Mouse (Mus musculus) forebrain, embryonic 10.5 days (tissue): ENCODE results near the gene Dgkq. TPM values are rescaled to one million over a fixed set of nuclear protein-coding genes. Genes with fewer than 3 reads are reported as not detected.
A peak's percentile ranks its signal among the peaks of the same experiment; 100 is the strongest.

Source experiments
- DNase-seq: peaks from one replicate; pipeline ENCODE4 v3.0.0-alpha.2; 2017; ENCODE audit warnings: low spot score; ENCODE audit errors: extremely low spot score
- H3K27ac ChIP-seq: fragments of 300-500 bp; sonication (generic); 2 replicates; pipeline ENCODE4 v1.5.1; 2016; ENCODE audit warnings: mild to moderate bottlenecking
- H3K27me3 ChIP-seq: fragments of 300-500 bp; sonication (generic); 2 replicates; pipeline ENCODE4 v1.6.1; 2016; ENCODE audit warnings: mild to moderate bottlenecking; ENCODE audit not compliant: poor library complexity, severe bottlenecking
- H3K36me3 ChIP-seq: fragments of 300-500 bp; sonication (generic); replicated peaks from 2 replicates; pipeline ENCODE4 v1.6.1; 2016; ENCODE audit warnings: mild to moderate bottlenecking, moderate library complexity
- H3K4me1 ChIP-seq: fragments of 300-500 bp; sonication (generic); 2 replicates; pipeline ENCODE4 v1.6.1; 2016
- H3K4me3 ChIP-seq: fragments of 300-500 bp; sonication (generic); 2 replicates; pipeline ENCODE4 v1.5.1; 2016; ENCODE audit warnings: mild to moderate bottlenecking, moderate library complexity
- H3K9me3 ChIP-seq: fragments of 300-500 bp; sonication (generic); 2 replicates; pipeline ENCODE4 v1.6.1; 2016; ENCODE audit warnings: mild to moderate bottlenecking, moderate library complexity
- WGBS: fragments of 180-500 bp; shearing (Covaris S2); methylation state at CpG from one replicate; pipeline ENCODE4 v1.1.7; 2016; 5-methylcytosine and 5-hydroxymethylcytosine counted together
- polyA plus RNA-seq: library from polyadenylated mRNA; unstranded; fragments of >200 nt; fragmentation: Nextera tagmentation; extraction: Ambion mirVana; gene quantifications from 2 replicates; pipeline ENCODE4 v1.2.1, GENCODE M21; 2016

The Dgkq gene
- polyA plus RNA-seq, 1 experiment from 2014 or later, result 11.3 TPM

GRCm38 (mm10) chr5:108678296-108678854, 8.9 kb upstream of the Dgkq start:
- H3K4me1 ChIP-seq, result peaks cover 17% of the 10 kb centered on the region
- DNase-seq, result no peak
- peak overlapping the region; percentile 89 for H3K27ac ChIP-seq

GRCm38 (mm10) chr5:108677605-108678295, 8.3 kb upstream of the Dgkq start:
- H3K4me1 ChIP-seq, result peaks cover 17% of the 10 kb centered on the region
- peak; percentile 79 for DNase-seq
- H3K27me3 ChIP-seq, result no peaks in the 10 kb centered on the region
- peaks cover 18% of the 10 kb centered on the region for H3K36me3 ChIP-seq
- peak overlapping the region; percentile 89 for H3K27ac ChIP-seq
- H3K4me3 ChIP-seq, result peak overlapping the region; percentile 50
- WGBS, result 5% methylated on average over 25 of the region's 25 CpGs
- H3K9me3 ChIP-seq, result no peaks in the 10 kb centered on the region

More at GRCm38 (mm10) chr5:108678296-108678854, 8.9 kb upstream of the Dgkq start:
- H3K27me3 ChIP-seq, result no peaks in the 10 kb centered on the region
- 84% methylated on average over 6 of the region's 6 CpGs for WGBS
- H3K4me3 ChIP-seq, result no peak overlapping the region
- H3K36me3 ChIP-seq, result peaks cover 11% of the 10 kb centered on the region; the same call in 1 of the 2 replicates
- H3K9me3 ChIP-seq, result no peaks in the 10 kb centered on the region

GRCm38 (mm10) chr5:108676772-108677498, 7.5 kb upstream of the Dgkq start:
- Histone ChIP-seq H3K9me3 (no peaks in the 10 kb centered on the region), H3K27me3 (no peaks in the 10 kb centered on the region), H3K4me1 (peaks cover 17% of the 10 kb centered on the region), H3K36me3 (peaks cover 25% of the 10 kb centered on the region), H3K4me3 (peak overlapping the region; percentile 50), H3K27ac (peak overlapping the region; percentile 89)
- no peak for DNase-seq
- 14% methylated on average over 5 of the region's 5 CpGs for WGBS

GRCm38 (mm10) chr5:108675251-108675816, 5.9 kb upstream of the Dgkq start, which contains the start of gene Slc26a1:
Slc26a1 (minus strand) TSS chr5:108675569.
- Histone ChIP-seq H3K36me3 (peaks cover 30% of the 10 kb centered on the region), H3K9me3 (no peaks in the 10 kb centered on the region), H3K4me3 (no peak within 1 kb of the TSS), H3K27ac (peak within 1 kb of the TSS; percentile 6; the same call in 1 of the 2 replicates), H3K4me1 (peaks cover 20% of the 10 kb centered on the region), H3K27me3 (no peaks in the 10 kb centered on the region)
- no peak for DNase-seq
- WGBS, result 78% methylated on average over 9 of the region's 9 CpGs

GRCm38 (mm10) chr5:108674624-108675023, 5.2 kb upstream of the Dgkq start:
- Histone ChIP-seq H3K36me3 (peaks cover 28% of the 10 kb centered on the region), H3K27ac (no peak overlapping the region), H3K4me1 (peaks cover 27% of the 10 kb centered on the region), H3K4me3 (no peak overlapping the region), H3K9me3 (no peaks in the 10 kb centered on the region), H3K27me3 (no peaks in the 10 kb centered on the region)
- DNase-seq, result no peak
- 91% methylated on average over 2 of the region's 2 CpGs for WGBS

DNA sequence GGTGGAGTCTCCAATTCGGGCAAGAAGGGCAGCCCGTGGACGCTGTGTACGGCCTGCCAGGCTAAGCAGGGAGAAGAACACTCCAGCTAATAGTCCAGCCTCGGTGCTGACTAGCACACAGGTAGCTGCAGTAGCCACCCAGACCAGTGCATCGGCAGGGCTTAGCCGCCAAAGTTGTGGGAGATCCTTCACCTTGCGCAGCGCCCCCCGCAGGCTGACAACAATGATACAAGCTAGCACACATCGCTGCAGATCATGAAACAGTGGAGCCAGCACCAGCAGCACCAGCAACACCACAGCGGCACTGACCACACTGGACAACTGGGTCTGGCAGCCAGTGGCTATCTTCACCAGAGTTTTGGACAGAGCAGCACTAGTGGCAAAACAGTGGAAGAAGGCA, 2.3 kb upstream of the Dgkq start:
- Histone ChIP-seq H3K27me3 (no peaks in the 10 kb centered on the region), H3K4me3 (no peak overlapping the region), H3K9me3 (no peaks in the 10 kb centered on the region), H3K27ac (no peak overlapping the region), H3K36me3 (peaks cover 28% of the 10 kb centered on the region), H3K4me1 (peaks cover 25% of the 10 kb centered on the region)
- WGBS, result 95% methylated on average over 12 of the region's 12 CpGs
- no peak for DNase-seq

- H3K9me3 ChIP-seq, result no peaks in the 10 kb centered on the region
- DNase-seq, result no peak
- H3K27me3 ChIP-seq, result no peaks in the 10 kb centered on the region
- peaks cover 20% of the 10 kb centered on the region for H3K4me1 ChIP-seq
- peaks cover 28% of the 10 kb centered on the region for H3K36me3 ChIP-seq
- no peak overlapping the region for H3K27ac ChIP-seq
- no peak overlapping the region; the same call in 1 of the 2 replicates for H3K4me3 ChIP-seq
Measured at GRCm38 (mm10) chr5:108670785-108671184, 1.3 kb upstream of the Dgkq start.

DNA sequence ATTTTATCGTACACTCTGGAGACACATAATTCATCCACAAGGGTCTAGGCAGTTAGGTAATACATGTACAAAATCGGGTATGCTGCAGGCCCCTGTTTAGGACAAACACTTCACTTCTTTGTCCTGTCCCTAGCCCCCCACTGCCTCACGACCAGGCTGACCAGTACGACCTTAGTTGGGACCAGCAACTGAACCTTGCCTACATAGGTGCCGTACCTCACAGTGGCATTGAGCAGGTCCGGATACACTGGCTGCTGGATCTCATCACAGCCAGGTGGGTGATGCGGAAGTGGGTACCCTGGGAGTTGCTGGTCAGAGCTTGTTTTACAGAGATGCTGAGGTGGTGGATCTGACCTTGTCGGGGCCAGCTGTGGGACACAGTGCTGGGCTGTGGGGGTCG, 514 bp upstream of the Dgkq start:
- 83% methylated on average over 9 of the region's 9 CpGs for WGBS
- no peak for DNase-seq
- Histone ChIP-seq H3K27me3 (no peaks in the 10 kb centered on the region), H3K4me3 (peak overlapping the region; percentile 60), H3K4me1 (peaks cover 20% of the 10 kb centered on the region), H3K36me3 (peaks cover 28% of the 10 kb centered on the region), H3K9me3 (no peaks in the 10 kb centered on the region), H3K27ac (peak overlapping the region; percentile 93)

DNA sequence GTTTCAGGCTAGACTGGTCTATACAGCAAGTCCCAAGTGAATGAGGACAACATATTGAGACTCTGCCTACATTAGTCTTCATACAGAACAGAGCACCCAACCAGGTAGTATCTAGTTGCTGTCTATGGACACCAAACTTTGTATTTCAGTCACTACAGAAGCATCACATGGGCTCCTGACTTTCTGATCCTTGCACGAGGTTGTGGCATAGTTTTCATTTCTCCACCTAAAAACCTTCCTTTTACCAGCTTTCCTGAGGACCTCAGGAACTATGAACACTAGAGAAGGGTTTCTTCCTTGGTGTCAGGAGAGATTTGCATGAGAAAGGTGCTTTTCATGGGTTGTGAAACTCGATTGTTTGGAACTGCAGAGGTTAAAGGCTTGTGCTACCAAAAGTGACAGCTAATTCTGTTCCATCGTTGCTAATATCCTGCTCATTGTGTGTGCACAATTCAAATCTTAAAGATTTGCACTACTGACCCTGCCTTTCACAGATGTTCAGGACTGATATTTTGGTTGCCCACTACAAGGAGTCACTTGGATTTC, 1.0 kb downstream of the Dgkq start:
- H3K4me1 ChIP-seq, result peaks cover 20% of the 10 kb centered on the region
- peak overlapping the region; percentile 93 for H3K27ac ChIP-seq
- no peaks in the 10 kb centered on the region for H3K27me3 ChIP-seq
- peak overlapping the region; percentile 60 for H3K4me3 ChIP-seq
- H3K36me3 ChIP-seq, result peaks cover 22% of the 10 kb centered on the region
- WGBS, result 21% methylated on average over 3 of the region's 3 CpGs
- no peaks in the 10 kb centered on the region for H3K9me3 ChIP-seq
- no peak for DNase-seq

DNA sequence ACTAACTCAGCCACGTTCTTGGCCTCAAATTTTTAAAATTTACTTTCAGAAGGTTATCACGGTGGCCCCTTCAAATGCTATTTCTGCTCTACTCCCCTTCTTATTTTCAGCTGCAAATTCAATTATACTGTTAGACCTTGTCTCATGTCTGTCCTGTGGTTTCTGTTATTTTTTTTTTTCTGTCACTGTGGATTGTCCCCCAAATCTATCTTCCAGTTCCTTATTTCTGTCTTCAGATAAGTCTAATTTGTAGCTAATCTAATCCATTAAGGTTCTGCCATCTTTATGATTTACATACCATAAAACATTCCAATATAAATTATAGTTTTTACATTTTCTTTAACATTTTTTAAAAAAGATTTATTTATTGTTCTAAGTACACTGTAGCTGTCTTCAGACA, 2.1 kb downstream of the Dgkq start:
- WGBS, result 92% methylated on average over 2 of the region's 2 CpGs
- no peak for DNase-seq
- H3K27ac ChIP-seq, result no peak overlapping the region

GRCm38 (mm10) chr5:108665066-108665465, 4.4 kb downstream of the Dgkq start:
- Histone ChIP-seq H3K27ac (no peak overlapping the region), H3K36me3 (no peaks in the 10 kb centered on the region), H3K4me3 (no peak overlapping the region), H3K27me3 (peaks cover 5% of the 10 kb centered on the region), H3K4me1 (peaks cover 26% of the 10 kb centered on the region), H3K9me3 (no peaks in the 10 kb centered on the region)
- no peak for DNase-seq
- WGBS, result 61% methylated on average over 3 of the region's 3 CpGs

More for the DNA sequence above, 2.1 kb downstream of the Dgkq start:
- peaks cover 12% of the 10 kb centered on the region for H3K36me3 ChIP-seq
- peaks cover 5% of the 10 kb centered on the region for H3K27me3 ChIP-seq
- H3K4me1 ChIP-seq, result peaks cover 20% of the 10 kb centered on the region
- no peak overlapping the region for H3K4me3 ChIP-seq
- H3K9me3 ChIP-seq, result no peaks in the 10 kb centered on the region

DNA sequence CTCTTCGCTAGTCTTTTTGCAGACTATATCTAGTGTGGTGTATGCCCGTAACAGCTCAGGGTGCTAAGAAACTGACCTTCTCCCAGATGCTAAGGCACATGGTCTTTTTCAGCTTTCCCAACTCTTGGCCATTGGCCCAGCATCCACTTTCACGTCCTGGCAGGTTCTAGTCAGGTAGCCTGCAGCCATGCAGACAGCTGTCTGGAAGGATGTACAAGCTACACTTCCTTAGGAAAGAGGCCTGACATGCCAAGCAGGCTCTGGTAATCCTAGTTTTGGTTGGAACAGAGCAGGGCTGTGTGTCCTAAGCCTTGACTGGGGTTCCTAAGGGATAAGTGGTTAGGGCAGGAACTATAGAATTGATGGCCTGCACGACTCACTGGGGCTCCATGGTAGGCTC, 6.7 kb downstream of the Dgkq start:
- DNase-seq, result no peak
- H3K9me3 ChIP-seq, result no peaks in the 10 kb centered on the region
- H3K36me3 ChIP-seq, result peaks cover under 1% of the 10 kb centered on the region; the same call in 1 of the 2 replicates
- peaks cover 5% of the 10 kb centered on the region for H3K27me3 ChIP-seq
- H3K4me3 ChIP-seq, result no peak overlapping the region
- no peak overlapping the region for H3K27ac ChIP-seq
- H3K4me1 ChIP-seq, result peaks cover 30% of the 10 kb centered on the region
- WGBS, result 88% methylated on average over 4 of the region's 4 CpGs
